Mouse (Mus musculus) lung, postnatal 10 days (tissue): ENCODE measurements at regions not wholly inside any gene's neighbourhood (a gene's known extent, or its start where the extent isn't known, plus 50 kb on each side); places are given as distances from the start of the nearest gene placed in this dataset.
"Not testable (repeated sequence)": the region's sequence is repeated elsewhere in the genome, so short reads cannot be mapped to it uniquely, and the experiment has no call there.

Source experiments
- DNase-seq: peaks from one replicate; pipeline ENCODE4 v3.0.0; 2021

GRCm38 (mm10) chr9:91059460-91059859 is 302.8 kb upstream of the Zic4 start:
- no peak for DNase-seq

GRCm38 (mm10) chr9:91069496-91069895 is 292.7 kb upstream of the Zic4 start:
- DNase-seq, result no peak

GRCm38 (mm10) chr9:91073366-91074174 is 288.6 kb upstream of the Zic4 start:
- DNase-seq, result no peak

GRCm38 (mm10) chr9:91074175-91074480 is 288.1 kb upstream of the Zic4 start:
- DNase-seq, result no peak

- no peak for DNase-seq
Observed at GRCm38 (mm10) chr9:91077490-91077889, 284.7 kb upstream of the Zic4 start.

GRCm38 (mm10) chr9:91083791-91084190 is 278.4 kb upstream of the Zic4 start:
- DNase-seq, result no peak

- DNase-seq, result no peak
Observed at GRCm38 (mm10) chr9:91085923-91086322, 276.3 kb upstream of the Zic4 start.

GRCm38 (mm10) chr9:91089348-91089747 is 272.9 kb upstream of the Zic4 start:
- DNase-seq, result no peak

- no peak for DNase-seq
Observed at GRCm38 (mm10) chr9:91091421-91092050, 270.7 kb upstream of the Zic4 start.

- DNase-seq, result no peak
Observed at GRCm38 (mm10) chr9:91101614-91102407, 260.4 kb upstream of the Zic4 start.

GRCm38 (mm10) chr9:91122441-91123035 is 239.7 kb upstream of the Zic4 start:
- DNase-seq, result no peak

- no peak for DNase-seq
Observed at GRCm38 (mm10) chr9:91123208-91123607, 239.0 kb upstream of the Zic4 start.

GRCm38 (mm10) chr9:91126630-91127245 is 235.5 kb upstream of the Zic4 start:
- DNase-seq, result no peak

GRCm38 (mm10) chr9:91128491-91128890 is 233.7 kb upstream of the Zic4 start:
- DNase-seq, result not testable (repeated sequence)

GRCm38 (mm10) chr9:91130111-91130720 is 232.0 kb upstream of the Zic4 start:
- DNase-seq, result no peak

- no peak for DNase-seq
Observed at GRCm38 (mm10) chr9:91131415-91132255, 230.6 kb upstream of the Zic4 start.

GRCm38 (mm10) chr9:91132531-91132930 is 229.7 kb upstream of the Zic4 start:
- DNase-seq, result no peak

- no peak for DNase-seq
Observed at GRCm38 (mm10) chr9:91133256-91133920, 228.8 kb upstream of the Zic4 start.

GRCm38 (mm10) chr9:91134325-91134724 is 227.9 kb upstream of the Zic4 start:
- DNase-seq, result no peak

- no peak for DNase-seq
Observed at GRCm38 (mm10) chr9:91135107-91135506, 227.1 kb upstream of the Zic4 start.

GRCm38 (mm10) chr9:91140651-91141050 is 221.6 kb upstream of the Zic4 start:
- no peak for DNase-seq
